Mouse (Mus musculus): ENCODE measurements around the gene Prps1. TPM values are rescaled to one million over a fixed set of nuclear protein-coding genes. Genes with fewer than 3 reads are reported as not detected.

The Prps1 gene
- polyA plus RNA-seq, 1 experiment from 2014 or later, result 45.1 TPM

DNA sequence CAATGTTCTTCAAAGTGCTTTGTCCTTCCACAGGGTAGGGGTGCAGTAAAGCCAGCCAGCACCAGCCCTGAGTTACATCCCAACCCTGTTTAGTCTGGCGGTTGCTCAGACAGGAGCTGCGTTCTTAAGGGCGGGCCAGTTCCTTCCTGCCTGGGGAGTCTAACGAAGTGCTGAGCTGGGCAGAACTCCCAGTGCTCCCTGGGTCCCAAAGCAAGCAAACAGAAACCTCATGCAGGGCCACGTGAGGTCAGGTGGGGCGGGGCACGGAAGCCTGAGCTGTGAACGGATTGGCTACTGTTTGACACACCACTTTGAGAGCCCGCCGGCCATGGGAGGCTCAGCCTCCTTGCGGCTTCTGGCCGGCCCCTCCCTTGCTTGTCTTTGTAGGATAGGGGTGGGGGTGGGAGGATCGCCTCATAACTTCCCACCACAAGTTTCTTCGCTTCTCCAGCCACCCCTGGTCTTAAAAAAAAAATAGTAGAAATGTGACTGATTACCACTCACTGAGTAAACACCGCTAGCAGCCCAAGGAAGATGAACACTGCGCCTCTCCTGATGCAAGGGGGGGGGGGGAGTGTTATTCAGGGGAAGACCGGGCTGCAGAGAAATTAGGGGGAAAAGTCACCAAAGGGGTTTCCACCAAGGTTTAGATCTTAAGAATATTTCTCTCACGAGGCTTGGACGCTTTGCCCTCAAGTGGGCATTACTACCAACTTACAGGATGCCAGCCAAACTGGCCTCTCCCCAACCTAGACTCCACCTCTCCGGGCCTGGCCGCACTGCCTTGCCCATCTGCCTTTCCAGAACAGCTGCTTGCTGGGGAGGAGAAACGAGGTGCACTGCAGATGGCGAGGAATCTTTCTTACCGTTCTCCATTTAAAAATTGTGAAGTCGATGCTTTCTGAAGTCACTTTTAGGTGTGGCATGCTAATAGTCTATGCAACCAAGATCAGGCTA, 64.0 kb downstream of the Prps1 start:
- Histone ChIP-seq H3K4me2 (ENCODE audit: low read depth, low read length) (peak overlapping the region; percentile 48), H3K9ac (ENCODE audit: low read depth, low read length) (peak overlapping the region; percentile 31; the same call in 1 of the 2 replicates), H3K36me3 (ENCODE audit: control insufficient read depth, insufficient read depth, low read length) (no peaks in the 10 kb centered on the region), H3K4me3 (ENCODE audit: low read depth, low read length) (peak overlapping the region; percentile 14), H3K4me1 (ENCODE audit: control insufficient read depth, insufficient read depth, low read length) (no peaks in the 10 kb centered on the region), H3K27ac (replicated peaks; ENCODE audit: low read depth, low read length) (peak overlapping the region; percentile 74), H3K27me3 (replicated peaks; ENCODE audit: control insufficient read depth, insufficient read depth, low read length) (peaks cover 14% of the 10 kb centered on the region; the same call in 1 of the 2 replicates), H3K9me3 (ENCODE audit: control insufficient read depth, low read length) (no peaks in the 10 kb centered on the region)
- peak; percentile 93 for DNase-seq (ENCODE audit: low spot score)
- 34% methylated on average over 21 of the region's 25 CpGs for WGBS
- ATAC-seq (ENCODE audit: low read depth), result peak; percentile 96

DNA sequence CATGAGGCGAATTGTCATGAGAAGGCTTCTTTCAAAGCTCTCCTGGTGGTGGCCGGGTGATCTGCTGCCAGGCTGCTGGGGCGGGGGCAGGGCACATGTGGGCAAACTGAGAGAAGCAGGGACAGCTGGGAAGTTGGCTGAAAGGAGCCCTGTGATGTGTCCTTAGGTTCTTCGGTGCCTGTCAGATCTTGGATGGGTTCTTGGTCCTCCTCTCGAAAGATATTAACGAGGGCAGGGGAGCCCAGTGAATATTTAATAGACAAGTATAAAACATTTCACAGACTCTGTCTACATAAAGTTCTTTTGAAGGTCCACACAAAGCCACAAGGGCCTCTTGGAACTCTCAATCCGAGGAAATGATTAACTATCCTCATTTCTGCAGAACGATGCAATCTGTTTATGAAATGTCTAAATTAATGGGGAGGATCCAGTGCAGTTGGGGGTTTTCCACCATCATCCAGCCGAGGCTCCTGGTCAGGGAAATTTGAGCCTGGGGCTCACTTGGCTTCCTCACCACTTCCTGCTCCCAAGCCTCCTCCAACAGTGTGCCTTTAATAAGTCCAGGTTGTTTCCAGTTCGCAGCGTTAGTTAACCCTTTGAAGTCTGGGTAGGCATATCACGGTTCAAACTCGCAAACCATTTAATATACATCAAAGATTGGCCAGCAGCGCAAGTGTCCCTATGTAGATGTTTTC, 65.8 kb downstream of the Prps1 start:
- Histone ChIP-seq H3K4me3 (ENCODE audit: low read depth, low read length) (no peak overlapping the region), H3K27me3 (replicated peaks; ENCODE audit: control insufficient read depth, insufficient read depth, low read length) (peaks cover 11% of the 10 kb centered on the region; the same call in 1 of the 2 replicates), H3K4me1 (ENCODE audit: control insufficient read depth, insufficient read depth, low read length) (no peaks in the 10 kb centered on the region), H3K27ac (replicated peaks; ENCODE audit: low read depth, low read length) (no peak overlapping the region), H3K9ac (ENCODE audit: low read depth, low read length) (no peak overlapping the region), H3K4me2 (ENCODE audit: low read depth, low read length) (no peak overlapping the region), H3K9me3 (ENCODE audit: control insufficient read depth, low read length) (no peaks in the 10 kb centered on the region), H3K36me3 (ENCODE audit: control insufficient read depth, insufficient read depth, low read length) (no peaks in the 10 kb centered on the region)
- WGBS, result 50% methylated on average over 14 of the region's 14 CpGs
- no peak for ATAC-seq (ENCODE audit: low read depth)
- no peak for DNase-seq (ENCODE audit: low spot score)

DNA sequence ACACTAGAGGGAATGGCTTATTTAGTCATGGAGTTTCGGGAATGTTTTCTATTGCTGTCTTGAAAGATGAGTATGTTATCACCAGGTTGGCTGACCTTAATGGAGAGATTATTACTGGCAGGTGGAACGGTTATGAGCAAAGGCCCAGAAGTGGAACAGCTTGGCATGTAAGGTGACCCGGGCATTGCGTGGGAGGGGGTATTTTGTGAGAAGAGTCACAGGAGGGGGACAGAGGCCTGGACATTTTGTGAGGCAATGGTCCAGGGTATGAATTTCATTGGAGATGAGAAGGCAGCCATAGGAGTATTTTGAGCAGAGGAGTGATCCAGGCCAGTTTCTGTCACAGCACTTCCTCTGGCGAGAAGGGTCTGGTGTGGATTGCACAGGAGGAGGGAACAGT, 67.8 kb downstream of the Prps1 start:
- no peak overlapping the region for H3K9ac ChIP-seq (ENCODE audit: low read depth, low read length)
- no peak for ATAC-seq (ENCODE audit: low read depth)

More for the DNA sequence above, 67.8 kb downstream of the Prps1 start:
- Histone ChIP-seq H3K4me2 (ENCODE audit: low read depth, low read length) (no peak overlapping the region), H3K9me3 (ENCODE audit: control insufficient read depth, low read length) (no peaks in the 10 kb centered on the region), H3K27me3 (replicated peaks; ENCODE audit: control insufficient read depth, insufficient read depth, low read length) (0 out of 2 replicates have a peak, but pooled peaks cover 5% of the 10 kb centered on the region), H3K36me3 (ENCODE audit: control insufficient read depth, insufficient read depth, low read length) (no peaks in the 10 kb centered on the region), H3K4me3 (ENCODE audit: low read depth, low read length) (no peak overlapping the region), H3K27ac (replicated peaks; ENCODE audit: low read depth, low read length) (no peak overlapping the region), H3K4me1 (ENCODE audit: control insufficient read depth, insufficient read depth, low read length) (no peaks in the 10 kb centered on the region)
- DNase-seq (ENCODE audit: low spot score), result no peak
- 89% methylated on average over 5 of the region's 5 CpGs for WGBS

Other genes with a start within 250 kb of the Prps1 start
- gene Frmpd3, start 114.3 kb upstream of the Prps1 start, polyA plus RNA-seq (2014; fragmentation: Nextera tagmentation; extraction: Ambion mirVana), result 0.10 and 0.22 TPM in 2 replicates
- gene Tsc22d3, start 144.0 kb downstream of the Prps1 start, polyA plus RNA-seq (2014; fragmentation: Nextera tagmentation; extraction: Ambion mirVana), result 99.9 and 108 TPM in 2 replicates
- 7.9 and 8.2 TPM in 2 replicates for gene Mid2, start 208.0 kb downstream of the Prps1 start, polyA plus RNA-seq (2014; fragmentation: Nextera tagmentation; extraction: Ambion mirVana)

Data from embryonic facial prominence, embryonic 14.5 days (tissue).